Mouse (Mus musculus): ENCODE measurements at regions not wholly inside any gene's neighbourhood (a gene's known extent, or its start where the extent isn't known, plus 50 kb on each side); places are given as distances from the start of the nearest gene placed in this dataset.

- DNase-seq (ENCODE audit: low read depth), result no peak
These were observed 243.9 kb downstream of the Sipa1l2 start for GRCm38 (mm10) chr8:125325736-125326135.

GRCm38 (mm10) chr8:125322561-125322960 lies 247.0 kb downstream of the Sipa1l2 start:
- DNase-seq (ENCODE audit: low read depth), result no peak

- DNase-seq (ENCODE audit: low read depth), result no peak
These were observed 252.0 kb downstream of the Sipa1l2 start for GRCm38 (mm10) chr8:125317584-125317991.

GRCm38 (mm10) chr8:125315736-125316135 lies 253.9 kb downstream of the Sipa1l2 start:
- DNase-seq (ENCODE audit: low read depth), result no peak

GRCm38 (mm10) chr8:125314996-125315395 lies 254.6 kb downstream of the Sipa1l2 start:
- DNase-seq (ENCODE audit: low read depth), result no peak

- no peak for DNase-seq (ENCODE audit: low read depth)
These were observed 255.2 kb downstream of the Sipa1l2 start for GRCm38 (mm10) chr8:125314221-125314984.

- no peak for DNase-seq (ENCODE audit: low read depth)
These were observed 257.4 kb downstream of the Disc1 start for GRCm38 (mm10) chr8:125311228-125312053.
